Mouse (Mus musculus) midbrain, postnatal 0 days (tissue): ENCODE data around the gene Casp2. TPM values are rescaled to one million over a fixed set of nuclear protein-coding genes. Genes with fewer than 3 reads are reported as not detected.

ENCODE experiments used
- ATAC-seq: fragments of 200-750 bp; cut with Nextera tagmentation; 2 replicates; pipeline ENCODE4 v1.8.0; 2017; ENCODE audit warnings: moderate number of reproducible peaks, mild to moderate bottlenecking, moderate TSS enrichment, moderate library complexity; ENCODE audit not compliant: low FRiP score
- DNase-seq: peaks from one replicate; pipeline ENCODE4 v3.0.0-alpha.2; 2015; ENCODE audit warnings: low spot score
- H3K27ac ChIP-seq: fragments of 300-500 bp; sonication (generic); 2 replicates; pipeline ENCODE4 v1.5.1; 2014; ENCODE audit warnings: low read depth, mild to moderate bottlenecking, low read length, mixed read lengths
- H3K27me3 ChIP-seq: fragments of 300-500 bp; sonication (generic); 2 replicates; pipeline ENCODE4 v1.6.1; 2014; ENCODE audit warnings: low read length, control low read depth, mixed read lengths; ENCODE audit not compliant: insufficient read depth
- H3K36me3 ChIP-seq: fragments of 300-500 bp; sonication (generic); 2 replicates; pipeline ENCODE4 v1.6.1; 2014; ENCODE audit warnings: low read length, control low read depth, mixed read lengths; ENCODE audit not compliant: insufficient read depth
- H3K4me1 ChIP-seq: fragments of 300-500 bp; sonication (generic); 2 replicates; pipeline ENCODE4 v1.6.1; 2014; ENCODE audit warnings: mild to moderate bottlenecking, control low read depth, antibody characterized with exemption, low read length, mixed read lengths; ENCODE audit not compliant: insufficient read depth
- H3K4me2 ChIP-seq: fragments of 300-500 bp; sonication (generic); 2 replicates; pipeline ENCODE4 v1.6.1; 2014; ENCODE audit warnings: low read depth, mild to moderate bottlenecking, low read length, mixed read lengths; ENCODE audit not compliant: poor library complexity, severe bottlenecking
- H3K4me3 ChIP-seq: fragments of 300-500 bp; sonication (generic); 2 replicates; pipeline ENCODE4 v1.5.1; 2014; ENCODE audit warnings: low read depth, mild to moderate bottlenecking, low read length, moderate library complexity
- H3K9ac ChIP-seq: fragments of 300-500 bp; sonication (generic); replicated peaks from 2 replicates; pipeline ENCODE4 v1.6.1; 2014; ENCODE audit warnings: mild to moderate bottlenecking, low read length, moderate library complexity, mixed read lengths; ENCODE audit not compliant: poor library complexity, severe bottlenecking
- H3K9me3 ChIP-seq: fragments of 300-500 bp; sonication (generic); 2 replicates; pipeline ENCODE4 v1.6.1; 2016; ENCODE audit warnings: low read length, control low read depth
- CTCF ChIP-seq: IDR thresholded peaks from 2 replicates; pipeline ENCODE4 v1.5.1; 2016; ENCODE audit warnings: antibody characterized with exemption, mild to moderate bottlenecking
- WGBS: fragments of 180-500 bp; shearing (Covaris S2); extraction: QIAGEN DNeasy Blood & Tissue Kit; methylation state at CpG from one replicate; pipeline ENCODE4 v1.1.7; 2014; 5-methylcytosine and 5-hydroxymethylcytosine counted together
- polyA plus RNA-seq: library from polyadenylated mRNA; unstranded; fragments of >200 nt; fragmentation: Nextera tagmentation; extraction: Ambion mirVana; gene quantifications from 2 replicates; pipeline ENCODE4 v1.2.1, GENCODE M21; 2015
- total RNA-seq: library from RNA; depleted of rRNA; stranded (reverse); fragments of >200 nt; gene quantifications from 2 replicates; pipeline ENCODE4 v1.2.3, GENCODE M21; 2014; rRNA removed

The Casp2 gene
- total and polyA plus RNA-seq, 2 experiments from 2014 or later: 17.9 to 42.6 TPM

DNA sequence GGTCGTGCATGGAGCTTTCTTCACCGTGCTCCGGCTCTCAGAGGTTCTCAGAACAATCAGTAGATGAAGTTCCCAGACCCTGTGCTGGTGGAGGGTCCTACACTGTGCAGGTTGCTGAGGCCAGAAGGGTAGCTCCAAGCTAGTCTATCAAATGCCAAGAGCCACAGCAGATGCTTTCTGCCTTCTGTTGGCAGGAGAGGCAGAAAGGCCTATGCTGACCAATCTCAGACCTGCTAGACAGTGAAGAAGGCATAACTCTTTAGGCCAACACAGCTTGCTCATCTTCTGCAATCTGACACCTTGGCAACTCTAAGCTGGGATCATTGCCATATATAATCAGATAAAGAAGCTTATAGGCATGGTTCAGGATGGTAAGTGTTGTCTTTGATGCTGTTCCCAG, 65.4 kb downstream of the Casp2 start:
- Histone ChIP-seq H3K36me3 (no peaks in the 10 kb centered on the region), H3K27ac (no peak overlapping the region), H3K9ac (no peak overlapping the region), H3K27me3 (no peaks in the 10 kb centered on the region), H3K9me3 (no peaks in the 10 kb centered on the region), H3K4me1 (no peaks in the 10 kb centered on the region), H3K4me2 (no peak overlapping the region), H3K4me3 (no peak overlapping the region)
- no peak for TF ChIP-seq CTCF
- 79% methylated on average over 3 of the region's 3 CpGs for WGBS
- DNase-seq (no peak), ATAC-seq (no peak)

DNA sequence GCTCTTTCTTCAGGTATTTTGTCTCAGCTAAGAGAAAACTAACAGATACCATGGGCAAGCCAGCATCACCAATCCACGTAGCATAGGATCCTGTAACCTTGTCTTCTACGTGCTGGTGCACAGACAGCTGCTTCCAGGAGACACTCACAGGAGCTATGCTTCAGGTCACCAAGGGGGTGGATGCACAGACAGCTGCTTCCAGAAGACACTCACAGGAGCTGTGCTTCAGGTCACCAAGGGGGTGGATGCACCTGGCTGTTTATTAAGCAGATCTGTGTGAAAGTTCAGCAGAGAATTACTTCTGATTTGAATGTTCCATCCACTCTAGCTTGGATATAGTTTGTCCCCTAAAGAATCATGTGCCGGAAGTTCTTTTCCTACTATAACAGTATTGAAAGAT, 66.2 kb downstream of the Casp2 start:
- no peak overlapping the region for H3K27ac ChIP-seq
- H3K4me3 ChIP-seq: no peak overlapping the region
- TF ChIP-seq CTCF: no peak
- H3K27me3 ChIP-seq: no peaks in the 10 kb centered on the region
- H3K4me2 ChIP-seq: no peak overlapping the region
- no peak overlapping the region for H3K9ac ChIP-seq
- 90% methylated on average over 3 of the region's 3 CpGs for WGBS
- H3K36me3 ChIP-seq: no peaks in the 10 kb centered on the region
- H3K4me1 ChIP-seq: no peaks in the 10 kb centered on the region
- ATAC-seq (no peak), DNase-seq (no peak)
- H3K9me3 ChIP-seq: no peaks in the 10 kb centered on the region

Other genes with a start within 250 kb of the Casp2 start
- not detected in 2 replicates for gene Sva, start 226.6 kb upstream of the Casp2 start, total RNA-seq
- not detected in 2 replicates for gene Sva, start 226.6 kb upstream of the Casp2 start, polyA plus RNA-seq
- gene Tas2r139, start 124.0 kb upstream of the Casp2 start, total RNA-seq: not detected in 2 replicates
- gene Tas2r139, start 124.0 kb upstream of the Casp2 start, polyA plus RNA-seq: not detected in 2 replicates
- not detected in 2 replicates for gene Tas2r144, start 49.7 kb upstream of the Casp2 start, total RNA-seq
- gene Tas2r144, start 49.7 kb upstream of the Casp2 start, polyA plus RNA-seq: not detected in 2 replicates
- 5.4 and 9.0 TPM in 2 replicates for gene Gstk1, start 19.1 kb upstream of the Casp2 start, total RNA-seq
- 10.4 and 12.3 TPM in 2 replicates for gene Gstk1, start 19.1 kb upstream of the Casp2 start, polyA plus RNA-seq
- not detected in 2 replicates for gene Tmem139, start 3.0 kb upstream of the Casp2 start, total RNA-seq
- gene Tmem139, start 3.0 kb upstream of the Casp2 start, polyA plus RNA-seq: 0.14 and 0.15 TPM in 2 replicates
- 1.2 and 2.4 TPM in 2 replicates for gene Clcn1, start 21.7 kb downstream of the Casp2 start, total RNA-seq
- 1.0 and 1.3 TPM in 2 replicates for gene Clcn1, start 21.7 kb downstream of the Casp2 start, polyA plus RNA-seq
- gene Fam131b, start 59.7 kb downstream of the Casp2 start, total RNA-seq: 55.6 and 59.6 TPM in 2 replicates
- gene Fam131b, start 59.7 kb downstream of the Casp2 start, polyA plus RNA-seq: 5.6 and 6.0 TPM in 2 replicates
- gene Zyx, start 84.6 kb downstream of the Casp2 start, total RNA-seq: 47.3 and 71.7 TPM in 2 replicates
- gene Zyx, start 84.6 kb downstream of the Casp2 start, polyA plus RNA-seq: 60.5 and 62.7 TPM in 2 replicates
- 0.71 and 1.1 TPM in 2 replicates for gene Epha1, start 108.3 kb downstream of the Casp2 start, total RNA-seq
- gene Epha1, start 108.3 kb downstream of the Casp2 start, polyA plus RNA-seq: 0.58 and 0.74 TPM in 2 replicates
- gene Tas2r143, start 135.3 kb downstream of the Casp2 start, total RNA-seq: not detected in 2 replicates
- not detected in 2 replicates for gene Tas2r143, start 135.3 kb downstream of the Casp2 start, polyA plus RNA-seq
- gene Tas2r135, start 140.4 kb downstream of the Casp2 start, total RNA-seq: not detected in 2 replicates
- not detected in 2 replicates for gene Tas2r135, start 140.4 kb downstream of the Casp2 start, polyA plus RNA-seq
- gene Tas2r126, start 169.6 kb downstream of the Casp2 start, total RNA-seq: not detected in 2 replicates
- gene Tas2r126, start 169.6 kb downstream of the Casp2 start, polyA plus RNA-seq: not detected in 2 replicates
- not detected in 2 replicates for gene Olfr458, start 200.2 kb downstream of the Casp2 start, total RNA-seq
- gene Olfr458, start 200.2 kb downstream of the Casp2 start, polyA plus RNA-seq: not detected in 2 replicates
- not detected in 2 replicates for gene Olfr457, start 211.3 kb downstream of the Casp2 start, total RNA-seq
- not detected in 2 replicates for gene Olfr457, start 211.3 kb downstream of the Casp2 start, polyA plus RNA-seq
- not detected in 2 replicates for gene Olfr456, start 222.2 kb downstream of the Casp2 start, total RNA-seq
- not detected in 2 replicates for gene Olfr456, start 222.2 kb downstream of the Casp2 start, polyA plus RNA-seq